Mouse (Mus musculus): Measurements from ENCODE around the gene Gm9040. TPM values are rescaled to one million over a fixed set of nuclear protein-coding genes. Genes with fewer than 3 reads are reported as not detected.
A peak's percentile ranks its signal among the peaks of the same experiment; 100 is the strongest.
"Not testable (repeated sequence)": the region's sequence is repeated elsewhere in the genome, so short reads cannot be mapped to it uniquely, and the experiment has no call there.

Gene Gm9040
- not detected for total RNA-seq (2021)
- long read RNA-seq, experiment 1, result 0 reads
- long read RNA-seq, experiment 2, result 0 reads

GRCm38 (mm10) chr10:118326869-118327268, at the start of gene Gm9040:
Gm9040 (minus strand) TSS chr10:118326969.
- DNase-seq (ENCODE audit: low spot score in 2 of 2), result not testable (repeated sequence)

GRCm38 (mm10) chr10:118370443-118370842, 43.7 kb upstream of the Gm9040 start:
- DNase-seq (ENCODE audit: low spot score in 2 of 2), result peak; percentile 61 to 80

- no peak for DNase-seq (ENCODE audit: low spot score in 2 of 2)
Observed at GRCm38 (mm10) chr10:118369518-118369917, 42.7 kb upstream of the Gm9040 start.

DNA sequence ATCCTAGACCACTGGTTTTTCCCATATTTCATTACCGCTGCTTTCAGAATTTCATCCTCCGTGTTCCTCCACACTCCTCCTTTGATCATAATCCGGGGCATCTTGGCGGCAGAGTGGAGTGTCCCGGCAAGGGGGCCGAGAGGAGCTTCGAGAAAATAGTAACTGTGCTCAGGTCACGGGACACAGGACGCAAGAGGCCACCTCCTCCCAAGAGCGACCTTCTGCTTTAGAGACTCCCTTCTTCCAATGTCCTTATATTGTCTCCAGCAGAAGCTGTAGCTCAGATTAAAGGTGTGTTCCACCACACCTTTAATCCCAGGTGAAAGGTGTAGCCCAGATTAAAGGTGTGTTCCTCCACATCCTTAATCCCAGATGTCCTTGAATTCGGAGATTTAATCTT, 27.2 kb upstream of the Gm9040 start, which contains the start of gene Gm9049:
TSS of gene Gm9049 (minus strand) at position 101 of the 400 bp plus-strand sequence.
- DNase-seq (ENCODE audit: low spot score in 2 of 2), result not testable (repeated sequence)

DNA sequence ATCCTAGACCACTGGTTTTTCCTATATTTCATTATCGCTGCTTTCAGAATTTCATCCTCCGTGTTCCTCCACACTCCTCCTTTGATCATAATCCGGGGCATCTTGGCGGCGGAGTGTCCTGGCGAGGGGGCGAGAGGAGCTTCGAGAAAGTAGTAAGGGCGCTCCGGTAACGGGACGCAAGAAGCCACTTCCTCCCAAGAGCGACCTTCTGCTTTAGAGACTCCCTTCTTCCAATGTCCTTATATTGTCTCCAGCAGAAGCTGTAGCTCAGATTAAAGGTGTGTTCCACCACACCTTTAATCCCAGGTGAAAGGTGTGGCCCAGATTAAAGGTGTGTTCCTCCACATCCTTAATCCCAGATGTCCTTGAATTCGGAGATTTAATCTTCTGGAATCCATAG, 21.8 kb upstream of the Gm9040 start, which contains the start of gene Gm9048:
TSS of gene Gm9048 (minus strand) at position 101 of the 400 bp plus-strand sequence.
- DNase-seq (ENCODE audit: low spot score in 2 of 2), result not testable (repeated sequence)

- DNase-seq (ENCODE audit: low spot score in 2 of 2), result not testable (repeated sequence)
Observed at GRCm38 (mm10) chr10:118343155-118343554, 16.4 kb upstream of the Gm9040 start, which contains the start of gene Gm9046. Gm9046 (minus strand) TSS chr10:118343255.

GRCm38 (mm10) chr10:118337731-118338130, 11.0 kb upstream of the Gm9040 start, which contains the start of gene Gm9045:
Gm9045 (minus strand) TSS chr10:118337831.
- not testable (repeated sequence) for DNase-seq (ENCODE audit: low spot score in 2 of 2)

GRCm38 (mm10) chr10:118332308-118332707, 5.5 kb upstream of the Gm9040 start, which contains the start of gene Gm9044:
Gm9044 (minus strand) TSS chr10:118332408.
- DNase-seq (ENCODE audit: low spot score in 2 of 2), result not testable (repeated sequence)

- no peak for DNase-seq (ENCODE audit: low spot score in 2 of 2)
Observed at GRCm38 (mm10) chr10:118319024-118319423, 7.7 kb downstream of the Gm9040 start.

- not testable (repeated sequence) for DNase-seq (ENCODE audit: low spot score in 2 of 2)
Observed at GRCm38 (mm10) chr10:118302133-118302532, 24.6 kb downstream of the Gm9040 start.

DNA sequence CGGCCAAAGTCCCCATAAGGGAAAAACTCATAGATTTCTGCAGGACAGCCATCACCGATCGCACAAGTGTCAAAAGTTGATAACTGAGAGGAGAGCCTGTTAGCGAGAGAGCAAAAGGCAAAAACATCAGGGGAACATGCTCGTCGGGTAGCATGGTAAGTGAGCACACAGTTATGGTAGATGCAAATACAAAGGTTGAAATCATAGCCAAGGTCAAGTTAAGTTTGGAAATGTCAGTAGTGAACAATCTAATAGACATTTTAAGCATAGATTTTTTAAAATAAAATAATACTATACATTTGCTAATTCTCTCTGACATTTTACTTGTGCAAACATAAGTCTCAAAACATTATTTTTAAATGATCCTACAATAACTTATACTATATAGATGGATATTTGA, 31.8 kb downstream of the Gm9040 start, which contains the start of gene Iltifb:
TSS of gene Iltifb (minus strand) at position 101 of the 400 bp plus-strand sequence.
- no peak for DNase-seq (ENCODE audit: low spot score in 2 of 2)

DNA sequence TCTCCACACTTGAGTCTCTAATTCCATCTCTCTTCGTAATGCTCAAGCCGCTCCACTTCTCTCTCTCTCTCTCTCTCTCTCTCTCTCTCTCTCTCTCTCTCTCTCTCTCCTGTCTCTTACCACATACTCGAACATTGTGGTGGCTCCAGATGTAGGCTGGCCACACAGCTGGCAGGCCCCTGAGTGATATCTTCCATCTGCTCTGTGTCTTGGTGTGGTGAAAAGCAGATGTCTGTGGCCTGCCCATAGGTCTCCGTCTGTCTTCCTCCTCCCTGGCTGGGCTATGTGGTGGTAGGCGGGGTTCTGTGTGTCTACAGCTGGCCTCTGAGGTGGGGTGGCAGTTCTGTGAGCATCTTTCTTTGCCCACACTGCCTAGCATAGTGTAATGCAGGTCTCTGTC, 43.8 kb downstream of the Gm9040 start:
- not testable (repeated sequence) for DNase-seq (ENCODE audit: low spot score in 2 of 2)

- DNase-seq (ENCODE audit: low spot score in 2 of 2), result not testable (repeated sequence)
Observed at GRCm38 (mm10) chr10:118282565-118282964, 44.2 kb downstream of the Gm9040 start.

DNA sequence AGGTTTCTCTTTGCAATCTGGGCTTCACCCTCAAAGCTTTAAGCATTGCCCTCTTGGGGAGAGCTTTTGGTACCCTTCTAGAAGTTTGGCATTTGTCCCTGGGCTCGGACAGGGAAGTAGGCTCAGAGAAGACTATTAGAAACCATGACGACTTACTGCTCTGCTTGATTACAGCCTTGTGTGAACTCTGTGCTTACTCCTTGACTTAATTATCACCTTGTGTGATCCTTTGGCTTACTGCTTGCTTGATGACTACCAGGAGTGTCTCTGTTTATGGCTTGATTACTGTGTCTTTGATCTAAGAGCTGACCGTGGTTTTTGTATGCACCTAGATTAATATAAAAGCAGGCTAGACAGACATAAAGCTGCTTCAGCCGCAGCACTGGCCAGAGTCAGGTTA, 48.7 kb downstream of the Gm9040 start:
- not testable (repeated sequence) for DNase-seq (ENCODE audit: low spot score in 2 of 2)

Other genes starting within 250 kb of the Gm9040 start
- 1 to 10 TPM; 7.6 to 9.6 TPM for gene Mdm1, start 185.2 kb downstream of the Gm9040 start, total RNA-seq (2021)
- not detected for gene Il22, start 122.0 kb downstream of the Gm9040 start, total RNA-seq (2021)
- under 1 TPM; 0.66 to 0.78 TPM for gene Gm32717, start 86.2 kb downstream of the Gm9040 start, total RNA-seq (2021)
- under 1 TPM; 0.66 to 0.78 TPM for gene Gm32802, start 68.3 kb downstream of the Gm9040 start, total RNA-seq (2021)
- not detected for gene Iltifb, start 31.9 kb downstream of the Gm9040 start, total RNA-seq (2021)
- not detected for gene Gm9044, start 5.4 kb upstream of the Gm9040 start, total RNA-seq (2021)
- not detected for gene Gm9045, start 10.9 kb upstream of the Gm9040 start, total RNA-seq (2021)
- not detected for gene Gm9046, start 16.3 kb upstream of the Gm9040 start, total RNA-seq (2021)
- gene Gm9048, start 21.7 kb upstream of the Gm9040 start, total RNA-seq (2021), result not detected
- not detected for gene Gm9049, start 27.1 kb upstream of the Gm9040 start, total RNA-seq (2021)
- gene Ifng, start 114.1 kb upstream of the Gm9040 start, total RNA-seq (2021), result not detected

All from gastrocnemius, postnatal 4 days (tissue).